Mouse (Mus musculus) heart, postnatal 0 days (tissue): ENCODE results near the gene Phf21a.

Experiments used
- CTCF ChIP-seq: IDR thresholded peaks from 2 replicates; pipeline ENCODE4 v1.5.1; 2016; ENCODE audit warnings: antibody characterized with exemption, control low read depth, low read depth
- EP300 ChIP-seq: IDR thresholded peaks from 2 replicates; pipeline ENCODE4 v1.6.1; 2016; ENCODE audit warnings: antibody characterized with exemption, low read depth

DNA sequence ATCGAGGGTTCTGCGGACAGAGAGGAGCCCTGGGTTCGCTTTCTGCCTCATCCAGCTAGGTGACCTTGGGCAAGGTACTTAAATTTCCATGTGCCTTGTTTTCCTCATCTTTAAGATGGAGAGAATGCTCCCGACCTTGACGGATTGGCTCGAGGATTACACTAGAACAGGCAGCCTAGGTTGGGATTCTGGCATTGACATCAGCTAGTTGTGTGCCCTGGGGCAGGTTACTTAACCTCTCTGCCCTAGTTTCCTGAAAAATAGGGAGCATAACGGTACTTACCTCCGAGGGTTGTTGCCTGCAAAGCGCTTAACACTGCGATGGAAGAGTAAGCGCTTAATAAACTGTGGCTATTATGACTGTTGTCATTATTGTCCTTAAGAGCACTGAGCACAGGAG is 34.0 kb upstream of the Phf21a start:
- TF ChIP-seq CTCF (no peak), EP300 (no peak)
